Mouse (Mus musculus) ES-E14 (cell line): ENCODE measurements at regions not wholly inside any gene's neighbourhood (a gene's known extent, or its start where the extent isn't known, plus 50 kb on each side); places are given as distances from the start of the nearest gene placed in this dataset.

Source experiments
- DNase-seq: peaks from one replicate; pipeline ENCODE4 v3.0.0-alpha.2; 2013; ENCODE audit warnings: low read depth, low spot score
- H3K27ac ChIP-seq: 2 replicates; pipeline ENCODE4 v1.5.1; 2012; ENCODE audit warnings: low read depth, mild to moderate bottlenecking, low read length, moderate library complexity, mixed read lengths; ENCODE audit not compliant: poor library complexity, insufficient read depth, severe bottlenecking
- H3K36me3 ChIP-seq: 2 replicates; pipeline ENCODE4 v1.6.1; 2012; ENCODE audit warnings: mild to moderate bottlenecking, low read length, moderate library complexity, mixed read lengths; ENCODE audit not compliant: control insufficient read depth, poor library complexity, insufficient read depth, severe bottlenecking
- H3K4me1 ChIP-seq, 2 experiments: fragments of 150-350 bp in 1 of 2; sonication (generic) in 1 of 2; 2 replicates each; pipeline ENCODE4 v1.6.1; 2012; ENCODE audit warnings: low read length in 2 of 2, mild to moderate bottlenecking in 1 of 2, mixed read lengths in 1 of 2; ENCODE audit not compliant: control insufficient read depth in 2 of 2, insufficient read depth in 2 of 2, poor library complexity in 1 of 2
- H3K4me3 ChIP-seq, 2 experiments: fragments of 150-350 bp in 1 of 2; sonication (generic) in 1 of 2; 2 replicates each; pipeline ENCODE4 v1.5.1; 2012; ENCODE audit warnings: low read length in 2 of 2, low read depth in 1 of 2, mild to moderate bottlenecking in 1 of 2, mixed read lengths in 1 of 2; ENCODE audit not compliant: insufficient read depth in 1 of 2, poor library complexity in 1 of 2, severe bottlenecking in 1 of 2
- H3K9ac ChIP-seq: 2 replicates; pipeline ENCODE4 v1.6.1; 2012; ENCODE audit warnings: low read depth, mild to moderate bottlenecking, low read length, mixed read lengths; ENCODE audit not compliant: poor library complexity, insufficient read depth, severe bottlenecking
- H3K9me3 ChIP-seq: fragments of 150-350 bp; sonication (generic); 2 replicates; pipeline ENCODE4 v1.6.1; 2012; ENCODE audit warnings: low read depth, mild to moderate bottlenecking, low read length; ENCODE audit not compliant: control insufficient read depth, insufficient read depth
- CHD2 ChIP-seq: IDR thresholded peaks from 2 replicates; pipeline ENCODE4 v1.6.1; 2014; ENCODE audit warnings: mild to moderate bottlenecking, low read depth, low read length, inconsistent platforms
- HCFC1 ChIP-seq: IDR thresholded peaks from 2 replicates; pipeline ENCODE4 v1.6.1; 2012; ENCODE audit warnings: low read length, inconsistent platforms, borderline replicate concordance; ENCODE audit not compliant: insufficient read depth
- MAFK ChIP-seq: IDR thresholded peaks from 2 replicates; pipeline ENCODE4 v1.6.1; 2014; ENCODE audit warnings: mild to moderate bottlenecking, low read depth, low read length, inconsistent platforms; ENCODE audit not compliant: insufficient read depth
- ZC3H11A ChIP-seq: IDR thresholded peaks from 2 replicates; pipeline ENCODE4 v1.6.1; 2012; ENCODE audit warnings: low read depth, mild to moderate bottlenecking, inconsistent platforms, low read length, borderline replicate concordance
- ZNF384 ChIP-seq: IDR thresholded peaks from 2 replicates; pipeline ENCODE4 v1.6.1; 2012; ENCODE audit warnings: low read depth, low read length, inconsistent platforms
- in situ Hi-C, 2 experiments: fragments of 600-800 bp; cut with MboI; formaldehyde crosslinking; loops; one replicate each; pipeline ENCODE4 v1.15.1; 2025; ENCODE audit warnings: low sequenced_read_pairs in 2 of 2, inconsistent platforms in 1 of 2; ENCODE audit not compliant: unreplicated experiment in 2 of 2

DNA sequence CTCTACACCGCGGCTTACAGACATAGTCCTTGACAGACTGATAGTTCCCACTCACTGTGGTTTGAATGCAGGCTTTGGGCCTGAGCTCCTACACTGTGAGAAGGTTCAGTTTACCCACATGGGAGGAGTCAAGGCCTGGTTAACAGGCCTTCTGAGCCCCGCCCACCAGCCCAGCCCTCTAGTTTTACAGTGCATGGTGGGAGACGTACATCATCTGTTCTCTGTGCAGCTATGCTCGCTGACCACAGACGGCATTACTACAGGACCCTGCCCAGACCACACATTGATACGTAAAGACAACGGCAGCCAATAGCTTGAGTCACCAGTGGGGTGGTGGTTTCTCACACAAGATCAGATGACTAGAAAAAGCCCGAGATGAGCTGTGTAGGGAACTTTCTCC, 431.0 kb downstream of the Tbc1d22a start:
- no peaks in the 10 kb centered on the region for H3K4me1 ChIP-seq
- peak; percentile 4 for DNase-seq
- no peak overlapping the region for H3K27ac ChIP-seq
- TF ChIP-seq CHD2 (no peak), ZC3H11A (no peak), HCFC1 (no peak), ZNF384 (no peak), MAFK (no peak)
- H3K9ac ChIP-seq, result no peak overlapping the region
- no peaks in the 10 kb centered on the region for H3K36me3 ChIP-seq
- H3K9me3 ChIP-seq, result no peaks in the 10 kb centered on the region
- no peak overlapping the region for H3K4me3 ChIP-seq
- in situ Hi-C loops, result no loop called here

DNA sequence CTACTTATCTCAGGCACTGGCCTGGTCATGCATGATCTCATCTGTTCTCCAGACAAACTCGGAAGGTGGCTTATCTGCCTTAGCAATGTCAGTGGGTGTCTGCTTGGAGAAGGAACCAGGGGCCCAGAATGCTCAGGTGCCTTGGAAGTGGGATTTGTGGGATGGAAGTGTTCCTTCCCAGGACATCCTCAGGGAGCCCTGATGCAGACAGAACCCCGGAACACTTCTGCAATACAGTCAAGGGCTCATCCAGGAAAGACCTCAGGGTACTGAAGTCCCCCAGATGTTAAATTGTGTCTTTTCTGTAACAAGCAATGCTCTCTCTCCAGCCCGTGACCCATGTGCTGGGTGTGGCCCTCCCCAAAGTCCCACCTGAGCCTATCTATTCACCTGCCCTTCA, 433.9 kb downstream of the Tbc1d22a start:
- in situ Hi-C loops, result no loop called here
- DNase-seq, result no peak
- H3K4me1 ChIP-seq, result no peaks in the 10 kb centered on the region
- H3K27ac ChIP-seq, result no peak overlapping the region
- no peaks in the 10 kb centered on the region for H3K36me3 ChIP-seq
- no peaks in the 10 kb centered on the region for H3K9me3 ChIP-seq
- H3K4me3 ChIP-seq, result no peak overlapping the region
- no peak overlapping the region for H3K9ac ChIP-seq
- TF ChIP-seq CHD2 (no peak), MAFK (no peak), ZNF384 (no peak)

DNA sequence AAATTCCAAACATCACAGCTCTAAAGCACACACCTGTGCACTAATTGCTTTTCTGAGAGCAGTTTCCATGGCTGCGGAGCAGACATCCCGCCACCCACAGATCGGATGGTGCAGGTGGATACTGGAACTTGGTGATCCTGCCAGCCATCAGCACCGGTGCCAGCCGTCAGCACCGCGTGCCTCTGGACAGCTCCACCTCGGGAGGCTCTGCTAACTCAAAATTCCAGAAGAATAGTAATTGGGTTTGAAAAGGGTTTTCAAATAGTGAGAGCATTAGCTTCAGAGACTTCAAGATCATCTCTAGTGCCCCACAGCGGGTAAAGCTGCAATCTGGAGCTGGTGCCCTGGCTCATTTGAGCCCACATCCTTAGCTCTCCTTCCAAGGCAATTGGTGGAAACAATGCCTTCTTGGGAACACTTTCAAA, 458.8 kb downstream of the Tbc1d22a start:
- Histone ChIP-seq H3K27ac (no peak overlapping the region), H3K9me3 (no peaks in the 10 kb centered on the region), H3K4me1 (no peaks in the 10 kb centered on the region), H3K36me3 (no peaks in the 10 kb centered on the region), H3K9ac (no peak overlapping the region), H3K4me3 (no peak overlapping the region)
- TF ChIP-seq MAFK (no peak), HCFC1 (no peak), CHD2 (no peak), ZC3H11A (no peak), ZNF384 (no peak)
- in situ Hi-C loops, result no loop called here
- DNase-seq, result no peak

DNA sequence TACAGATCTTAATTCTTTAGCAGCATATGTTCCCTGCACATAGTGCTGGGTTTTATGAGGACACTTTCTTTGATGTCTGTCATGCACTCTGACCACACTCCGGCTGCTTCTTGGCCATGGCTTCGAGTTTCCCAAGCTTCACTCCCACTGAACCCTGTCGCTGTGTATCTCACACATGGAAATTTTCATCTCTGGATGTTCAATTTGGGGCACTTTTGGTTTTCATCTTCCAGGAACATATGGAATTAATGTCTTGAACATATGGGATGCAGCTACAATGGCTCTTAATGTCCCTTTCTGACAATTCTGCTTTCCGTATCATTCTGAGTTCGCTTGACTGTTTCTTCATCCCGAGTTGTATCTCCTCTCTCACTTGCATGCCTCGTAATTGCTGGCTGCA, 462.8 kb downstream of the Tbc1d22a start:
- Histone ChIP-seq H3K9me3 (no peaks in the 10 kb centered on the region), H3K9ac (no peak overlapping the region), H3K27ac (no peak overlapping the region), H3K4me3 (no peak overlapping the region), H3K4me1 (peaks cover 0 to 2% of the 10 kb centered on the region in 2 experiments; a peak in 1 of 4 replicates), H3K36me3 (no peaks in the 10 kb centered on the region)
- in situ Hi-C loops, result no loop called here
- DNase-seq, result no peak
- TF ChIP-seq HCFC1 (no peak), ZC3H11A (no peak), MAFK (no peak), CHD2 (no peak), ZNF384 (no peak)

DNA sequence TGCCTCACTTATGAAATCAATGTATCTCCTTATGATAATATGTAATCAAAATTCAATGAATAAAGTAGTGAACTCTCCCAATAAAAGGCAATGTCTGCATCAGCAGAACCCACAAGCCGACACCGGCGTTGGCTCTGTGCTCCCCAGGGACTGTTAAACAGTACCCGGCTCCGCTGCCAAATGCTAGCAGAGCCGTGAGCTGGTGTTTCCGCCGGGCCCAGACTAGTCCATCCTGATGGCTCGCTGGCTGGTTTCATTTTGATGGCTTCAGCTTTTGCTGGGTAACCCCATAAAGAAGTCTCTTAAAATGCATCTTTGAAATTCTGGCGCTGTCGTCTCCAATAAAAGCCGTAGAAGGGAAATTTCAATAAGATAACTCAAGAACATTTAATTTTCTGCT, 468.8 kb downstream of the Tbc1d22a start:
- Histone ChIP-seq H3K36me3 (no peaks in the 10 kb centered on the region), H3K4me1 (peaks cover 0 to 2% of the 10 kb centered on the region in 2 experiments; a peak in 1 of 4 replicates), H3K9me3 (no peaks in the 10 kb centered on the region), H3K4me3 (no peak overlapping the region), H3K9ac (no peak overlapping the region), H3K27ac (no peak overlapping the region)
- DNase-seq, result no peak
- TF ChIP-seq HCFC1, result no peak
- no peak for TF ChIP-seq ZC3H11A
- no peak for TF ChIP-seq ZNF384
- no peak for TF ChIP-seq CHD2
- TF ChIP-seq MAFK, result no peak
- in situ Hi-C loops, result no loop called here
